Mouse (Mus musculus): ENCODE results near the gene St3gal3.

- TF ChIP-seq POLR2A (IDR thresholded peaks at IDR 0.05; ENCODE audit: control insufficient read depth, extremely low read depth, insufficient read depth, low read length, poor library complexity) (no peak), CTCF (IDR thresholded peaks at IDR 0.05; ENCODE audit: borderline replicate concordance, control insufficient read depth, extremely low read depth, insufficient read depth, low read length, poor library complexity) (no peak)
These were observed 64.2 kb downstream of the St3gal3 start for GRCm38 (mm10) chr4:118070255-118071234.
